Mouse (Mus musculus): ENCODE results near the gene 3110082I17Rik. TPM values are rescaled to one million over a fixed set of nuclear protein-coding genes. Genes with fewer than 3 reads are reported as not detected.

Gene 3110082I17Rik
- polyA plus RNA-seq, 1 experiment from 2014 or later = 17.0 TPM

DNA sequence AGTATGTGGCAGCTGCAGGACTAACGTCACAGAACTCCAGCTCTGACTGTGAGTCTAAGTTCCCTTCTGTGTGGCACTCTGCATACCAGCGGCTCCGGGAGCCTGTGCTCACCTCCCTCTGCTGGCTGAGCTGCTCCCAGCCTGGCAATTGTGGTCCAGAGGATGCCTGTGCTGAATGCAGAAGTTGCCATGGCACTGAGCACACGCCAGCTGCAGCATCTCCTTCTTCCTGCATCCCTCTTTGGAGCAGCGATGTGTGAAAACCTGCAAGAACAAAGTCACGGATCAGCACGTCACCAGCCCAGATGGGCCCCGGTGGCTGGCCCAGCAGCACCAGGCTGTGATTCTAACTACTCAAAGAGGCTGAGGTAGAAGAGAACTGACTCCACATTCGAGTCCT is 14.4 kb upstream of the 3110082I17Rik start:
- H3K9me3 ChIP-seq (ENCODE audit: control insufficient read depth, low read length) = no peaks in the 10 kb centered on the region
- WGBS = 85% methylated on average over 9 of the region's 9 CpGs
- H3K27me3 ChIP-seq (ENCODE audit: control insufficient read depth, insufficient read depth, low read length) = no peaks in the 10 kb centered on the region
- H3K4me3 ChIP-seq (ENCODE audit: control insufficient read depth in 1 of 2, insufficient read depth in 1 of 2, low read depth in 1 of 2, low read length in 2 of 2) = no peak overlapping the region
- H3K27ac ChIP-seq (replicated peaks in 1 of 2; ENCODE audit: control insufficient read depth in 1 of 2, insufficient read depth in 1 of 2, low read depth in 2 of 2, low read length in 2 of 2) = no peak overlapping the region
- H3K4me1 ChIP-seq (ENCODE audit: control insufficient read depth in 2 of 2, insufficient read depth in 2 of 2, low read length in 2 of 2) = peaks cover 0 to 5% of the 10 kb centered on the region in 2 experiments; a peak in 1 of 4 replicates
- no peak overlapping the region for H3K9ac ChIP-seq (ENCODE audit: low read length)
- peaks cover 89% of the 10 kb centered on the region for H3K36me3 ChIP-seq (ENCODE audit: control insufficient read depth, insufficient read depth, low read length)
- no peak overlapping the region for H3K4me2 ChIP-seq (ENCODE audit: low read length)
- ATAC-seq (ENCODE audit: insufficient number of reproducible peaks, insufficient read depth, low FRiP score, low read depth) = no peak

DNA sequence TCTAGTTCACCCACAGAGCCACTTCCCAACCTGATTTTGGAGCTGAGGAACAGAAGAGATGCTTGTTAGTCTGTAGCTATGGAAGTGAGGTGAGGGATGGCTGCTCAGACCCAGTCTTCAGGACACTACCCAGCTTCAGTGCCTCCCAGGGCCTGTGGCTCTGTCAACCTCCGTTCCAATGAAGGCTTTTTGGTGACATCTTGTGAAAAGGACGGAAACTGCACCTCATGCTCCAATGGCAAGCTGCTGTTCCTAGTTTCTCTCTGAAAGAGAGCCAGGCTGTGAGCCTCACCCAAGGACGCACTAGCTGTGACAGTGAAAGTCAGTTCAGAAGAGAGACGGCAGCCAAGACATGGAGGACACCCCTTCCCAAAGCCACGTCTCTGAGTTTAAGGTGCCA is 7.7 kb upstream of the 3110082I17Rik start:
- Histone ChIP-seq H3K4me2 (ENCODE audit: low read length) (no peak overlapping the region), H3K27ac (replicated peaks in 1 of 2; ENCODE audit: control insufficient read depth in 1 of 2, insufficient read depth in 1 of 2, low read depth in 2 of 2, low read length in 2 of 2) (no peak overlapping the region), H3K36me3 (ENCODE audit: control insufficient read depth, insufficient read depth, low read length) (peaks cover 22% of the 10 kb centered on the region), H3K9ac (ENCODE audit: low read length) (no peak overlapping the region), H3K4me1 (ENCODE audit: control insufficient read depth in 2 of 2, insufficient read depth in 2 of 2, low read length in 2 of 2) (no peaks in the 10 kb centered on the region), H3K9me3 (ENCODE audit: control insufficient read depth, low read length) (no peaks in the 10 kb centered on the region), H3K27me3 (ENCODE audit: control insufficient read depth, insufficient read depth, low read length) (no peaks in the 10 kb centered on the region), H3K4me3 (ENCODE audit: control insufficient read depth in 1 of 2, insufficient read depth in 1 of 2, low read depth in 1 of 2, low read length in 2 of 2) (no peak overlapping the region)
- ATAC-seq (ENCODE audit: insufficient number of reproducible peaks, insufficient read depth, low FRiP score, low read depth) = no peak
- WGBS = 39% methylated on average over 5 of the region's 5 CpGs

DNA sequence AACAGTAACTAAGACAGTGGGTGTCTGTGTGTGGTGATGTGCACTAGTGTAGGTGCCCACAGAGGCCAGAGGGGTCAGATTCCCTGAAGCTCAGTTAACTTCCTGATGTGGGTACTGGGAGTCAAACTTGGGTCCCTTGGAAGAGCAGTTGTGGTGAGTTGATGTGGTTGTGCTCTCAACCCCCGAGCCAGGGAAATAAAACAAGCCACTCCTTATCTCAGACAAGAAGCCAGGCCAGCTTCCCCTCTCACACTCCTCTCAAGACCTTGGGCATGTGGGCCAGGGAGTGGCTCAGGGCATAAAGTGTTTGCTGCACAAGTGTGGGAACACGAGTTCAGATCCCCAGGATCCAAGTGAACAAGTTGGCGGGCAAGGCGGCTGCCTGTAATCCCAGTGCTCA is 6.5 kb upstream of the 3110082I17Rik start:
- no peak overlapping the region for H3K27ac ChIP-seq (replicated peaks in 1 of 2; ENCODE audit: control insufficient read depth in 1 of 2, insufficient read depth in 1 of 2, low read depth in 2 of 2, low read length in 2 of 2)
- no peaks in the 10 kb centered on the region for H3K9me3 ChIP-seq (ENCODE audit: control insufficient read depth, low read length)
- H3K4me2 ChIP-seq (ENCODE audit: low read length) = no peak overlapping the region
- H3K9ac ChIP-seq (ENCODE audit: low read length) = no peak overlapping the region
- 58% methylated on average over 4 of the region's 4 CpGs for WGBS
- no peaks in the 10 kb centered on the region for H3K4me1 ChIP-seq (ENCODE audit: control insufficient read depth in 2 of 2, insufficient read depth in 2 of 2, low read length in 2 of 2)
- H3K27me3 ChIP-seq (ENCODE audit: control insufficient read depth, insufficient read depth, low read length) = no peaks in the 10 kb centered on the region
- peaks cover 10% of the 10 kb centered on the region for H3K36me3 ChIP-seq (ENCODE audit: control insufficient read depth, insufficient read depth, low read length)
- no peak overlapping the region for H3K4me3 ChIP-seq (ENCODE audit: control insufficient read depth in 1 of 2, insufficient read depth in 1 of 2, low read depth in 1 of 2, low read length in 2 of 2)
- no peak for ATAC-seq (ENCODE audit: insufficient number of reproducible peaks, insufficient read depth, low FRiP score, low read depth)

DNA sequence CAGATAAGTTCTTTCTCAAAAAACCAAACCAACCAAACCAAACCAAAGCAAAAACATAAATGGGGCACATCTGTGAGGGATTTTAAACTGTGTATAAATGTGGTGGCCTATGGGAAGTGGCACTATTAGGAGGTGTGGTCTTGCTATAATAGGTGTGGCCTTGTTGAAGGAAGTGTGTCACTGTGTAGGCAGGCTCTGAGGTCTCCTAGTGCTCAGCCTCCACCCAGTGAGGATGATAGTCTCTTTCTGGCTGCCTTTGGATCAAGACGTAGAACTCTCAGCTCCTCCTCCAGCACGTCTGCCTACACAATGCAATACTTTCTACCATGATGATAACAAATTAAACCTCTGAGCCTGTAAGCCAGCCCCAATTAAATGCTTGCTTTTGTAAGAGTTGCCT is 6.0 kb upstream of the 3110082I17Rik start:
- H3K9me3 ChIP-seq (ENCODE audit: control insufficient read depth, low read length) = no peaks in the 10 kb centered on the region
- 63% methylated on average over 2 of the region's 2 CpGs for WGBS
- no peak overlapping the region for H3K4me3 ChIP-seq (ENCODE audit: control insufficient read depth in 1 of 2, insufficient read depth in 1 of 2, low read depth in 1 of 2, low read length in 2 of 2)
- no peak overlapping the region for H3K9ac ChIP-seq (ENCODE audit: low read length)
- H3K36me3 ChIP-seq (ENCODE audit: control insufficient read depth, insufficient read depth, low read length) = peaks cover 6% of the 10 kb centered on the region
- no peaks in the 10 kb centered on the region for H3K27me3 ChIP-seq (ENCODE audit: control insufficient read depth, insufficient read depth, low read length)
- no peak overlapping the region for H3K4me2 ChIP-seq (ENCODE audit: low read length)
- no peaks in the 10 kb centered on the region for H3K4me1 ChIP-seq (ENCODE audit: control insufficient read depth in 2 of 2, insufficient read depth in 2 of 2, low read length in 2 of 2)
- ATAC-seq (ENCODE audit: insufficient number of reproducible peaks, insufficient read depth, low FRiP score, low read depth) = no peak
- no peak overlapping the region for H3K27ac ChIP-seq (replicated peaks in 1 of 2; ENCODE audit: control insufficient read depth in 1 of 2, insufficient read depth in 1 of 2, low read depth in 2 of 2, low read length in 2 of 2)

DNA sequence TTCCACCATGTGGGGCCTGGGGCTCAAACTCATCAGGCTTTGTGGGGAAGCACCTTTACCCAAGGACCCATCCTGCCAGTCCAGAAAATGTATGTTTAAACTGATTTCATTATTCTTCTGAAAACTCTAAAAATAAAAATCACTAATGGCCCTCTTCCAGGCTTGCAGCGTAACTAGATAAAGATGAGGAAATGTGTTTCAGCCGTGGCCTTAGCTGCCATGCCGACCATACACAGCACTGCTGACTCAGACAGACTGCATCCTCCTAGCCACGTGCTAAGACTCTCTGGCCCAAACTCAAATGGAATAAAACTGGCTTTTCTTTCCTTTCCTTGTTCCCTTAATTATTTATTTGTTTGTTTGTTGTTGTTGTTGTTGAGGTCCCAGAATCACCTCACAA is 4.5 kb upstream of the 3110082I17Rik start:
- H3K4me1 ChIP-seq (ENCODE audit: control insufficient read depth in 2 of 2, insufficient read depth in 2 of 2, low read length in 2 of 2) = peaks cover 0 to 3% of the 10 kb centered on the region in 2 experiments; a peak in 2 of 4 replicates
- H3K27ac ChIP-seq (replicated peaks in 1 of 2; ENCODE audit: control insufficient read depth in 1 of 2, insufficient read depth in 1 of 2, low read depth in 2 of 2, low read length in 2 of 2) = no peak overlapping the region
- H3K4me2 ChIP-seq (ENCODE audit: low read length) = no peak overlapping the region
- ATAC-seq (ENCODE audit: insufficient number of reproducible peaks, insufficient read depth, low FRiP score, low read depth) = no peak
- 52% methylated on average over 4 of the region's 4 CpGs for WGBS
- H3K4me3 ChIP-seq (ENCODE audit: control insufficient read depth in 1 of 2, insufficient read depth in 1 of 2, low read depth in 1 of 2, low read length in 2 of 2) = no peak overlapping the region
- no peaks in the 10 kb centered on the region for H3K27me3 ChIP-seq (ENCODE audit: control insufficient read depth, insufficient read depth, low read length)
- H3K9ac ChIP-seq (ENCODE audit: low read length) = no peak overlapping the region
- H3K9me3 ChIP-seq (ENCODE audit: control insufficient read depth, low read length) = no peaks in the 10 kb centered on the region
- no peaks in the 10 kb centered on the region for H3K36me3 ChIP-seq (ENCODE audit: control insufficient read depth, insufficient read depth, low read length)

DNA sequence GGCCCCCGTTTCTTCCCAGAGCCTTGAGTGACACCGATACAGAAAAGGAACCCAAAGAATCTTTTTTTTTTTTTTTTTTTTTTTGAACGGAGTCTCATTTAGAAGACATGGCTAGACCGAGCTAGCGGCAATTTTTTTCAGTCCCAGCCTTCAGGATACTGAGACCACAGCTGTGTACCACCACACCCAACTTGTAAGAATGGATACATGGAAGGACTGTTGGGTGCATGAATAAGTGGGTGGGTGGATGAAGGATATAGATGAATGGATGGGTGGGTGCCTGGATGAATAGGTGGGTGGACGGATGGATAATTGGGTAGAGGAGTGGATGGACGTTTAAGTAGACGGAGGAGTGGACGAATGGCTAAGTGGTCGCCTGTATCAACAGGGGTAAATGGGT is 389 bp downstream of the 3110082I17Rik start:
- Histone ChIP-seq H3K27ac (replicated peaks in 1 of 2; ENCODE audit: control insufficient read depth in 1 of 2, insufficient read depth in 1 of 2, low read depth in 2 of 2, low read length in 2 of 2) (no peak overlapping the region), H3K4me3 (ENCODE audit: control insufficient read depth in 1 of 2, insufficient read depth in 1 of 2, low read depth in 1 of 2, low read length in 2 of 2) (peak overlapping the region; percentile 55 to 67), H3K9me3 (ENCODE audit: control insufficient read depth, low read length) (no peaks in the 10 kb centered on the region), H3K27me3 (ENCODE audit: control insufficient read depth, insufficient read depth, low read length) (no peaks in the 10 kb centered on the region), H3K4me2 (ENCODE audit: low read length) (peak overlapping the region; percentile 86), H3K9ac (ENCODE audit: low read length) (peak overlapping the region; percentile 79), H3K36me3 (ENCODE audit: control insufficient read depth, insufficient read depth, low read length) (peaks cover 3% of the 10 kb centered on the region; the same call in 1 of the 2 replicates), H3K4me1 (ENCODE audit: control insufficient read depth in 2 of 2, insufficient read depth in 2 of 2, low read length in 2 of 2) (peaks cover 0 to 10% of the 10 kb centered on the region in 2 experiments; a peak in 2 of 4 replicates)
- 11% methylated on average over 10 of the region's 10 CpGs for WGBS
- ATAC-seq (ENCODE audit: insufficient number of reproducible peaks, insufficient read depth, low FRiP score, low read depth) = no peak

DNA sequence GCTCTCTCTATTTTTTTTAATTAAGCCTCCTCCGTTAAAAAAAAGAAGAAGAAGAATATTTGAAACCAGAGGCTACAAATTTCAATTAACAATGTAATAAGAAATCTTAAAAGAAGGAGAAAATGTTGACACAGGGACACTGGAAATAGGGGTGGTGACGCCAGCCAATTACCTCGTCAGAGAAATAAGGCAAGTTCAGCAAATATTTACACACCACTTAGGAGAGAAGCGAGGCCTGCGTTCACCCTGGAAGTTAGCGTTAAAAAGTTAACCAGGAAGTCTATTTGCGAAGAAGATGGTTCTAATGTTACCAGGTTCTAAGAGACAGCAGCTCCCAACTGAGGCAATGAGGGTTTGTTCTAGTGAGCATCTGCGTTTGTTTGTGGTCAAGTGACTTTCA is 3.1 kb downstream of the 3110082I17Rik start:
- 85% methylated on average over 8 of the region's 8 CpGs for WGBS
- no peak for ATAC-seq (ENCODE audit: insufficient number of reproducible peaks, insufficient read depth, low FRiP score, low read depth)
- no peaks in the 10 kb centered on the region for H3K9me3 ChIP-seq (ENCODE audit: control insufficient read depth, low read length)
- H3K4me3 ChIP-seq (ENCODE audit: control insufficient read depth in 1 of 2, insufficient read depth in 1 of 2, low read depth in 1 of 2, low read length in 2 of 2) = no peak overlapping the region
- peaks cover 9% of the 10 kb centered on the region; the same call in 1 of the 2 replicates for H3K36me3 ChIP-seq (ENCODE audit: control insufficient read depth, insufficient read depth, low read length)
- no peak overlapping the region for H3K27ac ChIP-seq (replicated peaks in 1 of 2; ENCODE audit: control insufficient read depth in 1 of 2, insufficient read depth in 1 of 2, low read depth in 2 of 2, low read length in 2 of 2)
- H3K4me1 ChIP-seq (ENCODE audit: control insufficient read depth in 2 of 2, insufficient read depth in 2 of 2, low read length in 2 of 2) = peaks cover 0 to 10% of the 10 kb centered on the region in 2 experiments; a peak in 2 of 4 replicates
- H3K9ac ChIP-seq (ENCODE audit: low read length) = no peak overlapping the region
- H3K27me3 ChIP-seq (ENCODE audit: control insufficient read depth, insufficient read depth, low read length) = no peaks in the 10 kb centered on the region
- no peak overlapping the region for H3K4me2 ChIP-seq (ENCODE audit: low read length)

DNA sequence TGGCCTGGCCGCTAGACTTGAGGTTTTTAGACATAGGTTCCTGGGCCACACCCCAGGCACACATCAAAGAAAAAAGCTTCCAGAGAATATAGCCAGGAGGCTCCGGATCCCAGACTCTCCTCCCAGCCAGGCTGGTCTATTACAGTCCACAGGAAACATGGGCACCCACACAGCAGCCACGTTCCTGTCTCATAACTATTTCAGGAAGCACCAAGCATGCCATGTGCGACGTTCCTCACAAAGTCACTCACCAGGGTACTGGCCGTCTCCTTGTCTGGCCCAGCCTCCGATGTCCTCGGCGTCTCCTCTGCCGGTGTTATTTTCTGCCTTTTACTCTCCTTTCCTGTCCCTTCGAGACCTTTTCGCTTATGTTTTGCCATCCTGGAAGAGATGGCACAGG is 5.2 kb downstream of the 3110082I17Rik start:
- Histone ChIP-seq H3K27ac (replicated peaks in 1 of 2; ENCODE audit: control insufficient read depth in 1 of 2, insufficient read depth in 1 of 2, low read depth in 2 of 2, low read length in 2 of 2) (no peak overlapping the region), H3K9me3 (ENCODE audit: control insufficient read depth, low read length) (no peaks in the 10 kb centered on the region), H3K4me1 (ENCODE audit: control insufficient read depth in 2 of 2, insufficient read depth in 2 of 2, low read length in 2 of 2) (peaks cover 0 to 10% of the 10 kb centered on the region in 2 experiments; a peak in 2 of 4 replicates), H3K36me3 (ENCODE audit: control insufficient read depth, insufficient read depth, low read length) (peaks cover 9% of the 10 kb centered on the region; the same call in 1 of the 2 replicates), H3K4me3 (ENCODE audit: control insufficient read depth in 1 of 2, insufficient read depth in 1 of 2, low read depth in 1 of 2, low read length in 2 of 2) (no peak overlapping the region), H3K9ac (ENCODE audit: low read length) (no peak overlapping the region), H3K4me2 (ENCODE audit: low read length) (no peak overlapping the region), H3K27me3 (ENCODE audit: control insufficient read depth, insufficient read depth, low read length) (no peaks in the 10 kb centered on the region)
- 89% methylated on average over 12 of the region's 12 CpGs for WGBS
- no peak for ATAC-seq (ENCODE audit: insufficient number of reproducible peaks, insufficient read depth, low FRiP score, low read depth)
